Mouse (Mus musculus) hindbrain, postnatal 0 days (tissue): ENCODE data around the gene Pbx4. TPM values are rescaled to one million over a fixed set of nuclear protein-coding genes. Genes with fewer than 3 reads are reported as not detected.

Experiments used
- ATAC-seq: fragments of 200-750 bp; cut with Nextera tagmentation; 2 replicates; pipeline ENCODE4 v1.8.0; 2017; ENCODE audit warnings: mild to moderate bottlenecking, moderate TSS enrichment, moderate library complexity
- DNase-seq: peaks from one replicate; pipeline ENCODE4 v3.0.0-alpha.2; 2015; ENCODE audit warnings: low spot score
- H3K27ac ChIP-seq: fragments of 300-500 bp; sonication (generic); 2 replicates; pipeline ENCODE4 v1.5.1; 2014; ENCODE audit warnings: mild to moderate bottlenecking
- H3K27me3 ChIP-seq: fragments of 300-500 bp; sonication (generic); 2 replicates; pipeline ENCODE4 v1.6.1; 2014; ENCODE audit warnings: low read length, mixed read lengths; ENCODE audit not compliant: insufficient read depth
- H3K36me3 ChIP-seq: fragments of 300-500 bp; sonication (generic); 2 replicates; pipeline ENCODE4 v1.6.1; 2014; ENCODE audit warnings: low read length, mixed read lengths; ENCODE audit not compliant: insufficient read depth
- H3K4me1 ChIP-seq: fragments of 300-500 bp; sonication (generic); 2 replicates; pipeline ENCODE4 v1.6.1; 2014; ENCODE audit warnings: antibody characterized with exemption, low read length, mixed read lengths; ENCODE audit not compliant: insufficient read depth
- H3K4me2 ChIP-seq: fragments of 300-500 bp; sonication (generic); 2 replicates; pipeline ENCODE4 v1.6.1; 2014; ENCODE audit warnings: low read depth, mild to moderate bottlenecking, low read length, moderate library complexity, mixed read lengths
- H3K4me3 ChIP-seq: fragments of 300-500 bp; sonication (generic); 2 replicates; pipeline ENCODE4 v1.5.1; 2014; ENCODE audit warnings: low read length
- H3K9ac ChIP-seq: fragments of 300-500 bp; sonication (generic); replicated peaks from 2 replicates; pipeline ENCODE4 v1.6.1; 2014; ENCODE audit warnings: mild to moderate bottlenecking, low read length, moderate library complexity, mixed read lengths
- H3K9me3 ChIP-seq: fragments of 300-500 bp; sonication (generic); 2 replicates; pipeline ENCODE4 v1.6.1; 2016; ENCODE audit warnings: low read length, mixed read lengths
- CTCF ChIP-seq: IDR thresholded peaks from 2 replicates; pipeline ENCODE4 v1.5.1; 2016; ENCODE audit warnings: antibody characterized with exemption, control low read depth, low read depth
- WGBS: fragments of 180-500 bp; shearing (Covaris S2); extraction: QIAGEN DNeasy Blood & Tissue Kit; methylation state at CpG from one replicate; pipeline ENCODE4 v1.1.7; 2014; 5-methylcytosine and 5-hydroxymethylcytosine counted together
- polyA plus RNA-seq: library from polyadenylated mRNA; unstranded; fragments of >200 nt; fragmentation: Nextera tagmentation; extraction: Ambion mirVana; gene quantifications from 2 replicates; pipeline ENCODE4 v1.2.1, GENCODE M21; 2015
- total RNA-seq: library from RNA; depleted of rRNA; stranded (reverse); fragments of >200 nt; gene quantifications from 2 replicates; pipeline ENCODE4 v1.2.3, GENCODE M21; 2014

Gene Pbx4
- total and polyA plus RNA-seq, 2 experiments from 2014 or later: 81.9 to 86.4 TPM

- TF ChIP-seq CTCF: no peak
- WGBS: 95% methylated on average over 4 of the region's 4 CpGs
- Histone ChIP-seq H3K27me3 (no peaks in the 10 kb centered on the region), H3K4me1 (no peaks in the 10 kb centered on the region), H3K36me3 (peaks cover 87% of the 10 kb centered on the region), H3K4me2 (no peak overlapping the region), H3K27ac (no peak overlapping the region), H3K4me3 (no peak overlapping the region), H3K9me3 (no peaks in the 10 kb centered on the region), H3K9ac (no peak overlapping the region)
- DNase-seq (no peak), ATAC-seq (no peak)
Observed at GRCm38 (mm10) chr8:69801796-69802195, 30.5 kb upstream of the Pbx4 start.

GRCm38 (mm10) chr8:69802216-69802615, 30.1 kb upstream of the Pbx4 start:
- no peak for ATAC-seq
- Histone ChIP-seq H3K4me1 (no peaks in the 10 kb centered on the region), H3K27me3 (no peaks in the 10 kb centered on the region), H3K9me3 (no peaks in the 10 kb centered on the region), H3K27ac (no peak overlapping the region), H3K9ac (no peak overlapping the region), H3K4me2 (no peak overlapping the region), H3K4me3 (no peak overlapping the region), H3K36me3 (peaks cover 87% of the 10 kb centered on the region)
- TF ChIP-seq CTCF: no peak
- DNase-seq: no peak

GRCm38 (mm10) chr8:69803366-69803765, 28.9 kb upstream of the Pbx4 start:
- Histone ChIP-seq H3K9me3 (no peaks in the 10 kb centered on the region), H3K4me1 (no peaks in the 10 kb centered on the region), H3K27ac (no peak overlapping the region), H3K4me3 (no peak overlapping the region), H3K27me3 (no peaks in the 10 kb centered on the region), H3K4me2 (no peak overlapping the region), H3K36me3 (peaks cover 83% of the 10 kb centered on the region), H3K9ac (no peak overlapping the region)
- DNase-seq (no peak), ATAC-seq (no peak)
- TF ChIP-seq CTCF: no peak
- WGBS: 95% methylated on average over 7 of the region's 7 CpGs

- no peak for DNase-seq
- 86% methylated on average over 6 of the region's 6 CpGs for WGBS
- TF ChIP-seq CTCF: no peak
Observed at GRCm38 (mm10) chr8:69804537-69804936, 27.8 kb upstream of the Pbx4 start.

GRCm38 (mm10) chr8:69805086-69805485, 27.2 kb upstream of the Pbx4 start:
- no peak for TF ChIP-seq CTCF
- Histone ChIP-seq H3K4me3 (no peak overlapping the region), H3K4me1 (no peaks in the 10 kb centered on the region), H3K9me3 (no peaks in the 10 kb centered on the region), H3K27me3 (no peaks in the 10 kb centered on the region), H3K36me3 (peaks cover 66% of the 10 kb centered on the region), H3K4me2 (no peak overlapping the region), H3K27ac (no peak overlapping the region), H3K9ac (no peak overlapping the region)
- DNase-seq (no peak), ATAC-seq (no peak)
- WGBS: 93% methylated on average over 10 of the region's 10 CpGs

More at GRCm38 (mm10) chr8:69804537-69804936, 27.8 kb upstream of the Pbx4 start:
- H3K4me2 ChIP-seq: no peak overlapping the region
- H3K27me3 ChIP-seq: no peaks in the 10 kb centered on the region
- no peaks in the 10 kb centered on the region for H3K9me3 ChIP-seq
- no peak for ATAC-seq
- H3K9ac ChIP-seq: no peak overlapping the region
- no peak overlapping the region for H3K4me3 ChIP-seq
- H3K4me1 ChIP-seq: no peaks in the 10 kb centered on the region
- H3K36me3 ChIP-seq: peaks cover 72% of the 10 kb centered on the region
- no peak overlapping the region for H3K27ac ChIP-seq

- no peaks in the 10 kb centered on the region for H3K27me3 ChIP-seq
- no peak overlapping the region for H3K4me2 ChIP-seq
- 87% methylated on average over 9 of the region's 9 CpGs for WGBS
- ATAC-seq (no peak), DNase-seq (no peak)
- H3K9me3 ChIP-seq: no peaks in the 10 kb centered on the region
- no peak overlapping the region for H3K27ac ChIP-seq
- H3K4me3 ChIP-seq: no peak overlapping the region
- peaks cover 62% of the 10 kb centered on the region for H3K36me3 ChIP-seq
- no peaks in the 10 kb centered on the region for H3K4me1 ChIP-seq
- no peak for TF ChIP-seq CTCF
- no peak overlapping the region for H3K9ac ChIP-seq
Observed at GRCm38 (mm10) chr8:69805491-69805890, 26.8 kb upstream of the Pbx4 start.

GRCm38 (mm10) chr8:69807236-69807635, 25.1 kb upstream of the Pbx4 start:
- no peak overlapping the region for H3K9ac ChIP-seq
- peaks cover 53% of the 10 kb centered on the region for H3K36me3 ChIP-seq
- ATAC-seq: no peak
- no peak overlapping the region for H3K27ac ChIP-seq
- TF ChIP-seq CTCF: no peak
- H3K4me2 ChIP-seq: no peak overlapping the region
- H3K4me1 ChIP-seq: no peaks in the 10 kb centered on the region
- H3K27me3 ChIP-seq: no peaks in the 10 kb centered on the region
- H3K4me3 ChIP-seq: no peak overlapping the region
- WGBS: 91% methylated on average over 5 of the region's 5 CpGs
- DNase-seq: no peak
- no peaks in the 10 kb centered on the region for H3K9me3 ChIP-seq
